Mouse (Mus musculus) frontal cortex, postnatal 36 days (tissue): ENCODE measurements around the gene Hs3st6.
A peak's percentile ranks its signal among the peaks of the same experiment; 100 is the strongest.

Experiments
- DNase-seq, 2 experiments: peaks; one replicate each; pipeline ENCODE4 v3.0.0; 2022; ENCODE audit warnings: low spot score in 2 of 2

Gene Hs3st6

GRCm38 (mm10) chr17:24728184-24728583 lies 24.6 kb upstream of the Hs3st6 start:
- no peak for DNase-seq

GRCm38 (mm10) chr17:24729067-24729466 lies 23.7 kb upstream of the Hs3st6 start:
- no peak for DNase-seq

- DNase-seq: no peak
Measured at GRCm38 (mm10) chr17:24730787-24731186, 22.0 kb upstream of the Hs3st6 start.

DNA sequence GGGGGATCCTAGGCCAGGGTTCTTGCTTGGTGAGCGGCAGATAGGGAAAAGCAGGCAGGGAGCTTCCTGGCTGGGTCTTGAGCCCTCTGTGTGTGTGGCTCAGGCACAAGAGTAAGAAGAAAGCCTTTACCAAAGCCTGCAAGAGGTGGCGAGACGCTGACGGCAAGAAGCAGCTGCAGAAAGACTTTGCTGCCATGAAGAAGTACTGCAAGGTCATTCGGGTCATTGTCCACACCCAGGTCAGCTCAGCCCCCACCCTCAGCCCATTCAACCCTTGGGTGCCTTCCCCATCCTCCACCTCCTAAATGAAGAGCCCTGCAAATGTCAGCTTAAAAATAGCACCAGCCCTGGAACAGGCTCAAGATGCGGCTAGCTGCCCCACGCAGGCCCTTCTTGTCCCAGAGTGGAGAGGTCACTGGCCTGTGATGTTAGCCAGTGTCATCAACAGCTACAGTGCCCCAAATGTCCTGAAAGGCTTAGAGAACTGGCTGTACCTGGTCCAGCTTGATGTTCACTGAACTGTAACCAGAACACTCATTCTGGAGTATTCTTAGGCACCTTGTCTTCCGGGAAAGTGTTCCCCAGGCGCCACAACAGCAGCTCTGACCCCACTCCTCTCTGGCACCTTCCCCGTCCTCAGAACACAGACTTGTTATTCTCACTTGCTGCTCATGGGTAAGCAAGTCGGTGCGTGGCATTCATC lies 20.4 kb upstream of the Hs3st6 start:
- DNase-seq: no peak

GRCm38 (mm10) chr17:24733434-24734050 lies 19.2 kb upstream of the Hs3st6 start:
- DNase-seq: no peak

GRCm38 (mm10) chr17:24734513-24734912 lies 18.3 kb upstream of the Hs3st6 start:
- DNase-seq: no peak

- DNase-seq: no peak
Measured at GRCm38 (mm10) chr17:24735446-24735845, 17.3 kb upstream of the Hs3st6 start.

DNA sequence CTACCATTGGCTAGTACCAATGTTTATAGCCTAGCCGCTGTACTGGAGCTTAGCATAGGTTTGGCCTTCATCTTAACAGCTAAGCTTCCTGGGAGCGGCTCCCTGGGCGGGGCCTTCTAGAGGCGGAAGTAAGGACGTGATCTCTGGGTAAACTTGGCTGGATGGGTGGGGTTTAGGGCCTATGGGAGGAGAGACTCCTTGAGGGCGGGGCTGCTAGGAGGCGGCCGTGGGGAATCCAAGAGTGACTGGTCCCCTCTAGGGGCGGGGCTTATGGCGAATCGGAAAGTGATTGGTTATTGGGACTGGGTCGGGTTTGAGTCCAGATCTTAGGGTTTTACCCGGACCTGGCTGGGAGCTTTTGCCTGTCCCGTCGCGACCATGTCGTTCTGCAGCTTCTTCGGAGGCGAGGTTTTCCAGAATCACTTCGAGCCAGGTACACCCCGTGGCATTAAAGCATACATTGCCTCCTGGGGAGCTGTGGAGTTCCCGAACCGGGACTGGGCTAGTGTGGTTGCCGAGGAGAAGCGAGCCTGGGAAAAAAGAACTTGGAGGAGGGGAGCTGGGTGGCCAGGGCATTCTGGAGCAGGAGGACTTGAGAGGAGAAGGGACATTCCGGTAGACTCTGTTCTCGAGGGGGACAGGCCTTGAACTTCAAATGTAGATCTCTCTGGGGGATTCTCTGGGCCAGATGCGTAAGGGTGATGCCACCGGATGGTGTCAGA lies 16.3 kb upstream of the Hs3st6 start, which contains the start of gene Msrb1:
Gene Msrb1, plus strand, starts transcription at position 313 of the 722 bp plus-strand sequence.
- peak; percentile 89 to 92 for DNase-seq

DNA sequence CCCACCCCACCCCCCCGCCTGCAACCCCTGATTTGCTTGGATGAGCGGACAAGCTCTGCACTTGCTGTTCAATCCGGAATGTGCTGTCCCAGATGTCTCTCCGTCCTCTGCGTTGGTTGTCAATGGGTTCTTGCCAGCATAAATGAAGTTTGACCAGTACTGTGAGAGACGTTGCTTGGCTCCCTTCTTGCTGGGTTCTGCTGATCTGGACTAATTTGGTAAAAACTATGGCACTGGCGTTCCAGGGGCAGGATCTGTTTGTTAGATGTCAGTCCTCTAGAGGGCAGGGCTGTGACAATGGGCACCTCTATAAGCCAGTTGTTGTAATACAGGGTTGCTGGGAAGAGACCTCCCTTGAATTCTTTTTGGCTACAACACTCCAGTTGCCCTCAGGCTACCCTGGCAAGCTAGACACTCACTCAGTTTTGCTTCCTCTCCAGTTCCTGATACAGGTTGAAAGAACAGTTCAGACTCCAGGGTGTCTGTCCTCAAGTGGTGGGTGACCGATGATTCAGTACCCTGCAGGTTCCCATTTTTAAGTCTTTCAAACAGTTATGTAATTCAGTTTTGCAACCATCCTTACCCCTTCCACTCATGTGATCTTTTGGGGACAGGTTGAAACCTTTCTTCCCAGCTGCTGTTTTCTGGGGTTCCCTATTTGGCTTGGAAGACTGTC lies 15.5 kb upstream of the Hs3st6 start:
- no peak for DNase-seq

DNA sequence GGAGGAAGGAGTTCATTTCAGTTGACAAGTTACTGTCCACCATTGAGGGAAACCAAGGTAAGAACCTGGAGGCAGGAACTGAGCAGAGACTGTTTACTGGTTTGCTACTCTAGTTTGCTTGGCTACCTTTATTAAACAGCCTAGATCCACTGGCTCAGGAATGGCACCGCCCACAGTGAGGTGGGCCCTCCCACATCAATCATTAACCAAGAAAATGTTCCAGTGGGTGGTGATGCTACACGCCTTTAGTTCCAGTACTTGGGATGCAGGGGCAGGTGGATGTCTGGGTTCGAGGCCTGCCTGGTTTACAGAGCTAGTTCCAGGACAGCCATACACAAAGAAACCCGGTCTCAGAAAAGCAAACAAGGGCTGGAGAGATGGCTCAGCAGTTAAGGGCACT lies 14.6 kb upstream of the Hs3st6 start:
- DNase-seq: no peak

DNA sequence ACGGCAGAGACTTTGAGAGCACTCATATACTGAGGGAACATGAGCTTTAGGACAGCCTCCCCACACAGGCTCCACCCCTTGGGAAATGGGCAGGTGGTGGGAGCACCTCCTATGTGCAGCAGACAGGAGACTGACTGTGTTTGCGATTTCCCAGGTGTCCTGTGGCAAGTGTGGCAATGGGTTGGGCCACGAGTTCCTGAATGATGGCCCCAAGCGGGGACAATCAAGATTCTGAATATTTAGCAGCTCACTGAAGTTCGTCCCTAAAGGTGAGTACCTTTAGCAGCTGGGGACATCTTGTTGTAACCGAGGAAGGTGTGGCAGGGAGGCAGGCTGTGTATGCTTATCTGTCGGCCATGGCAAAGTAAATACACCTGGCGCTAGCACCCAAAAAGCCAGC lies 12.9 kb upstream of the Hs3st6 start:
- DNase-seq: no peak

DNA sequence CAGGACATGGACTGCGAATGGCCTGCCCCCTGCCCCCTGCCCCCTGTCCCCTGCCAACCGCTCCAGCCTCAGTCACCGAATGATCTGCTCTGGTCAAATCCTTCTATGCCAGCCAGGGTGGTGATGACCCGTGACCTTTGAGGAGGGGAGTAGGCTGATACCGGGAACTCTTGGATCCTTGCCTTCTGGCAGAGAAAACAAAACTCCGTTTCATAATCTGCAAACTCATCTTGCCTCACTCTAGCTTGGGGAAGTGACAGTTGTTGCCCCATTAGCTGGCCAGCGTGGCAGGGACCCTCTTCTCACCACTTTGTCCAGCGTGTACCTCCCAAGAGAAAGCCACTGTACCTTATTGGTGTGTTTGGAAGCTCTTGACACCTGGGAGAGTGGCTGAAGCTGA lies 10.5 kb upstream of the Hs3st6 start:
- no peak for DNase-seq

DNA sequence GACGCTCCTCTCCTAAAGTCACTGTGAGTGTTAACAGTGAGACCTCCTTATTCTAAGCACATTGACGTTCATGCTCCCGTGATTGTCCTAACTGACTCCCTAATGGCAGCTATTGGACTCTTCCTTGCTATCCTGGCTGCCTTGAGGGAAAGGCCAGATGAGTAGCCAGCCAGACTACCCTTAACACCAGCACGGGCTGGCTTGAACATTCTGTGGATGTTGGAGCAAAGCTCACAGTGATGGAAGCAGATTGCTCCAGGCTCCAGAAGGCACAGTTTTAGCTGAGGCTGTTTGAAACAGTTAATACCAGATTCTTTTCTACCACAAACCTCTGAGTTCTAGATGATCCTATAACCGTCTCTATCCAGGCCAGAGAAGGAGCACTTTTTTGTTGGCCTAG lies 8.9 kb upstream of the Hs3st6 start:
- no peak for DNase-seq

GRCm38 (mm10) chr17:24744381-24744780 lies 8.4 kb upstream of the Hs3st6 start:
- DNase-seq: no peak

- peak; percentile 82 to 92 for DNase-seq
Measured at GRCm38 (mm10) chr17:24745526-24746497, 7.0 kb upstream of the Hs3st6 start.

DNA sequence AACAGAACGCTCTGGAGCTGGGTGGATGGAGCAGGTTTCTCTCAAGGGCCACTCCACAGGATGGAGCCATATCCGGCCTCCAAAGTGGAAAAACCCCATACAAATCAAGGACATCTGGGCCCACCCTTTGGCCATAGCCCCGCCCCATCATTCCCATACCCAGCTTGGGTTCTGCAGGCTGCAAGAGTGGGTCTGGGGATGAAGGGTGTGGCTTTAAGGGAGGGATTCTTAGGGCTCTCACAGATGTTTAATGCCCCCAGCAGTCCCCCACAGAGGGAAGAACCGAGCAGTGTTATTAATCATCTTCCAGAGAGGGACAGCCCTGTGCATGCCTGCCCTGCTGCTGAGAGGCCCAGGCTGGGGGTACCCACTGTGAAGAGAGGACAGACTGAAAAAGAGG lies 5.8 kb upstream of the Hs3st6 start:
- no peak for DNase-seq

DNA sequence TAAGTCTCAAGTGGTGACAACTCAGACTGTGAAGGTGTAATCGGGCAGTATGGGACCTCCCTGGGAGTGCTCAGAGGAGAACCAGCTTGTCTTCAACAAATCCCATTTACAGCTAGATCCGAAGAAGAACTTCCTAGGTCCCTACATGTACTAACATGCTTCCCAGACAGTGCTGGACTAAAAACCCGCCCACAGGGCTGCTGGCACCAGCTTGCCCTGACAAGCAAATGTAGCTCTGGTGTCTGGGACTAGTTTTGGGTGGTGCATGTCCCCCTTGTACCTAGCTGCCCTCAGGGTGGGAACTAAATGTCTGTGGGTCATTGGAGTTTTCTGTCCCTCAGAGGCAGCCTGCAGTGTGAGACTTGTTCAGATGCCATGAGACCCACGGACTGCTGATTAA lies 1.3 kb upstream of the Hs3st6 start:
- no peak for DNase-seq

DNA sequence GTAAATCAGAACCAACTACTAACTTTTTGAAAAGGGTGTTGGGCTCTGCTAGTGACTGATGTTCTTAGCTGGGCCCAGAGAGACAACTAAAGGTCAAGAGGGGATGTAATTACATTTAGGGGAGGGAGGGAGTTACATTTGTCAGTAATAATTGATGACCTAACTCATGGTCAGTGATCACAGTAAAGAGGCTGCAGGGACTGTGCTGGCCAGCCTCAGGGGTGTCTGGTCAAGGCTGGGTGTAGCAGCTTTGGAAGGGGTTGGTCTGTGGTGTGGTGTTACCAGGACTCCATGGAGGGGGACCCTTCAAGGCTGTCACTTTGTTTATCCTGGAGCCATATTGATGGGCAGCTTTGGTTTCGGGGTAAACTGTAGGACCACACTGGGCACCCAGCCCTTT lies 4.6 kb downstream of the Hs3st6 start:
- DNase-seq: no peak

DNA sequence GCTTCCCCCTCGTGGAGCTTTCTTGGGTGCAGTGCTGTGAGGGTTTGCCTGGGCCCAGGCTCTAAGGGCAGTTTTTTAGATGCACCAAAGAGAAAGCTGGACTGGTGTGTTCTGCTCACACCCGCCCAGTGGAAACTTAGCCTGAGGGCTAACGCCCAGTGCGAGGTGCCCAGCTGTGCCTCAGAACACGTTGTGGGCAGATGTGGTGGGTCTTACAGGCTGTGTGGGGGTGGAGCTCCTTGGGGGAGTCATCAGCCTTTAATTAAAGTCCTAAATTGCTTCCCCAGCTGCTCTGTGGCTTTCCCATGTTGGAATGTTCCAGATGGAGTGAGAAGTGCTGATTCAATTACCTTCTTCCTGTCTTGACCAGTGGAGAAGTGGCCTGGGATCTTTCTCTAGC lies 8.3 kb downstream of the Hs3st6 start:
- no peak for DNase-seq

DNA sequence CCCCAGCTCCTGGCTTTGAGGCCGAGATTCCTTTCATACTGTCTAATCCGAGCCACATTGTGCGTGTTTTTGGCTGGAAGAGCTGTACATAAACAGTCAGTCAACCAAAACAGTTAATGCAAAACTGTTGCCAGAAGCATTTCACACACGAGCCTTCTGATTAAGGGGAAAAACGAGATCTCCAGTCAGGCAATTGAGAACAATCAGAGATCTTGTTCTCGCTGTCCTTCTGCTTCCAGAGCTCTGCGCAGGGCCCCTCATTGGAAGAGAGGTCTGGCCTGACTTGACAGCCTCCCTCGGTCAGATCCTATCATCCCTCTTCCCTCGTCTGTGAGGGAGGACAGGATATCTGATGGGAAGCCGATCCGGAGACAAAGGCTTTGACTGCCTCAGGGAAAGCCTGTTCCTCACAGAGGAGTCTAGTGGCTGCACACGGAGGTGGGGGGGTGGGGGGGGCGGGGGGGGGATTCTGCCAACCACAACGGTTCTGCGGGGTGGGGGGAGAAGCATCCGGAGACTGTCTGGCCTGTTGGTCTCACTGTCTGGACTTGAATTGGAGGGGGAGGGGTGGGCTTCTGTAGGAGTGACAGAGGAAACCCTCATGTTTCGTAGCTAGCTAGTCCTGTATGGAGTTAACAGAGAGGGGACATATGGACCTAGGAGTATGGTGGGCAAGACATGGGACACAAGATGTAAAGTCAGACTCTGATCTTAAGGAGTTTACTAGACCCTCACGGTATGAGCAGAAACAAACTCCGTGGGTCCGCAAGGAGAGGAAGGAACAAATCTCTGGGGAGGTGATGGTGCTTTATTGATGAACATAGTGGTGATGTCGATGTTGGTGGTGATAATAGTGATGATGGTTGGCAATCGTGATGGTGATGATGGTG lies 12.5 kb downstream of the Hs3st6 start:
- no peak for DNase-seq
